Mouse (Mus musculus) ES-Bruce4 (cell line): Measurements from ENCODE around the gene Ifi206. TPM values are rescaled to one million over a fixed set of nuclear protein-coding genes. Genes with fewer than 3 reads are reported as not detected.
A peak's percentile ranks its signal among the peaks of the same experiment; 100 is the strongest.

Experiments used
- H3K27ac ChIP-seq: 2 replicates; pipeline ENCODE4 v1.5.1; 2012; ENCODE audit warnings: low read length, inconsistent platforms; ENCODE audit not compliant: insufficient read depth
- H3K27me3 ChIP-seq: 2 replicates; pipeline ENCODE4 v1.6.1; 2012; ENCODE audit warnings: mild to moderate bottlenecking, low read length, inconsistent platforms; ENCODE audit not compliant: control insufficient read depth, poor library complexity, insufficient read depth, severe bottlenecking
- H3K36me3 ChIP-seq: 2 replicates; pipeline ENCODE4 v1.6.1; 2012; ENCODE audit warnings: inconsistent platforms, mild to moderate bottlenecking, low read length, moderate library complexity; ENCODE audit not compliant: control insufficient read depth, poor library complexity, insufficient read depth, severe bottlenecking
- H3K4me1 ChIP-seq: one replicate; pipeline ENCODE4 v1.8.1; 2011; ENCODE audit warnings: low read length; ENCODE audit not compliant: control insufficient read depth, insufficient read depth
- H3K4me3 ChIP-seq: 2 replicates; pipeline ENCODE4 v1.5.1; 2011; ENCODE audit warnings: low read depth, mild to moderate bottlenecking, low read length
- H3K9ac ChIP-seq: 2 replicates; pipeline ENCODE4 v1.6.1; 2012; ENCODE audit warnings: low read depth, mild to moderate bottlenecking, inconsistent platforms; ENCODE audit not compliant: poor library complexity, severe bottlenecking
- H3K9me3 ChIP-seq: replicated peaks from 2 replicates; pipeline ENCODE4 v1.6.1; 2012; ENCODE audit warnings: mild to moderate bottlenecking, low read length, inconsistent platforms; ENCODE audit not compliant: control insufficient read depth, poor library complexity, insufficient read depth, severe bottlenecking
- CTCF ChIP-seq: IDR thresholded peaks from one replicate; pipeline ENCODE4 v1.8.1; 2011; ENCODE audit warnings: low read depth, low read length
- EP300 ChIP-seq: IDR thresholded peaks from 2 replicates; pipeline ENCODE4 v1.6.1; 2011; ENCODE audit warnings: low read depth, low read length; ENCODE audit not compliant: insufficient read depth
- POLR2A ChIP-seq: IDR thresholded peaks from one replicate; pipeline ENCODE4 v1.8.1; 2011; ENCODE audit warnings: low read length; ENCODE audit not compliant: insufficient read depth
- polyA plus RNA-seq: library from polyadenylated mRNA; stranded (reverse); fragments of >200 nt; gene quantifications from 2 replicates; pipeline ENCODE4 v1.2.4, GENCODE M21; 2011; ENCODE audit warnings: low read depth; ENCODE audit not compliant: missing spikeins, insufficient read depth, insufficient read length

Gene Ifi206
- polyA plus RNA-seq, 1 experiment, result not detected

- Histone ChIP-seq H3K9ac (no peak overlapping the region), H3K4me3 (no peak overlapping the region), H3K9me3 (no peaks in the 10 kb centered on the region), H3K36me3 (peaks cover 18% of the 10 kb centered on the region), H3K27ac (no peak overlapping the region), H3K4me1 (no peaks in the 10 kb centered on the region), H3K27me3 (no peaks in the 10 kb centered on the region)
- no peak for TF ChIP-seq EP300
- no peak for TF ChIP-seq CTCF
- no peak for TF ChIP-seq POLR2A
Measured at GRCm38 (mm10) chr1:173456761-173457160, 34.1 kb downstream of the Ifi206 start.

DNA sequence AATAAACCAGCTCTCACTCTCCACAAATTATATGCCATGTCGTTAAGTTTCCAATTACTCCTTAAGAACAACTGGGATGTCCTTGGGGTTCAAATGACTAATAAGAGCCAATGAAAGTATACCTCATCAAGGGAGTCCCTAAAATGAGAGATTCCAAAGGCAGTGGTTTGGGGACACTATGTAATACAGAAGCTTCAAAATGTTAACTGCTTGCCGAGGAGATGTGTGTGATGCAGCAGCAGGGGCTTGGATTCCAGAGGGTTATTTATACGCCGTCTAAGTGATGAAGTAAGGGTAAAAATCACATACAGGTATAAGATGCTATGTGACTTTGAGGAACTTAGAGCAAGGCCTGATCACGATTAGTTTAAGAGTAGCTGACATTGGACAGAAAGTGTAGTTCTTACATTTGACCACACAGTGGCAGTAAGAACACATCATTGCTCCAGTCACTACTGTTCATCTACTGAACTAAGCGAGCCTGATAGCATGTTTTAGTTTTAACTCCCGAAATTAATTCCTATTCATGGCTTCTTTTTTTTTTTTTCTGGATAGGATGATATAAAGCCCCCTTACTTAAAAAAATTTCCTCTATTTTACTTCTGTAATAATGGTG, 34.6 kb downstream of the Ifi206 start:
- TF ChIP-seq EP300 (no peak), CTCF (peak; percentile 23), POLR2A (no peak)
- Histone ChIP-seq H3K4me3 (no peak overlapping the region), H3K27ac (no peak overlapping the region)

DNA sequence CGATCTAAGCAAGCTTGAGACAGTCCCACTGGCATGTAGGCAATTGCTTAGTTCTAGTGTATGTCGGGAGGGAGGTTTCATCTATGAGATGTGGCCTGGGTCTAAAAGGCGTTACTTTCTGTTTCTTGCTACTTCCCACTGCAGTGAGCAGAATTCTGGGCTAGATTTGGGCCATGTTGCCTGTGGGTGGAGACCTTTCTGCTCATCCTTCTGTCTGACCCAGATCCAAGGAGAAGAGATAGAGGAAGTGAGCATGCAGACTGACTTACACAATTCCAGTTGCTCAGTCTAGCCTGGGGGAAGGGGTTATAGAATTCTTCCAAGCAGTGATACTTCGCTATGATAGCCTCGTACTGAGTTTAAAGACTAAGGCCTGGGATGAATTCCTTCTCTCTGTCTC, 39.2 kb downstream of the Ifi206 start:
- Histone ChIP-seq H3K36me3 (peaks cover 12% of the 10 kb centered on the region), H3K9ac (no peak overlapping the region), H3K9me3 (no peaks in the 10 kb centered on the region), H3K27me3 (no peaks in the 10 kb centered on the region), H3K4me3 (no peak overlapping the region), H3K4me1 (no peaks in the 10 kb centered on the region), H3K27ac (no peak overlapping the region)
- TF ChIP-seq POLR2A (no peak), CTCF (no peak), EP300 (no peak)

More for the DNA sequence above, 34.6 kb downstream of the Ifi206 start:
- Histone ChIP-seq H3K9me3 (no peaks in the 10 kb centered on the region), H3K36me3 (peaks cover 18% of the 10 kb centered on the region), H3K27me3 (no peaks in the 10 kb centered on the region), H3K9ac (no peak overlapping the region), H3K4me1 (no peaks in the 10 kb centered on the region)

DNA sequence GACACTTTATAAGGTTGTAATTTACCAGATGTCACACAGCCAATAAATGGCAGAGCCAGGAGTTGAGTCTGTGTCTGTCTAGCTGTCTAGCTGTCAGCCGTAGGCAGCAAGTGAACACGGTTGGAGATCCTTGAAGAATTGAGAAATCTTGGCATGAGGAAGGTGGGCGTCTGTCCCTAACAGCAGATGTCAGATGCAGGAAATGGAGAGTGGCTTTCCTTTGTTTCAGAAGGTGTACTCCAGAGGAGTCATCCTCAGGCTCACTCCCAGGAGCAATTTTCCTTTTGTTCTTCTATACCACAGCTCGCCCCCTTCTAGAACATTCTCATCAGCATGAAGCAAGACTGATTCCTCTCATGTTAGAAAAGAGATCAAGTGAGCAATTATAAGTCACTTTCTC, 40.2 kb downstream of the Ifi206 start:
- peaks cover 6% of the 10 kb centered on the region for H3K36me3 ChIP-seq
- no peak overlapping the region for H3K27ac ChIP-seq
- no peak overlapping the region for H3K4me3 ChIP-seq
- no peaks in the 10 kb centered on the region for H3K27me3 ChIP-seq
- TF ChIP-seq POLR2A, result no peak
- TF ChIP-seq CTCF, result no peak
- no peak for TF ChIP-seq EP300
- no peaks in the 10 kb centered on the region for H3K9me3 ChIP-seq
- H3K9ac ChIP-seq, result no peak overlapping the region
- H3K4me1 ChIP-seq, result no peaks in the 10 kb centered on the region

DNA sequence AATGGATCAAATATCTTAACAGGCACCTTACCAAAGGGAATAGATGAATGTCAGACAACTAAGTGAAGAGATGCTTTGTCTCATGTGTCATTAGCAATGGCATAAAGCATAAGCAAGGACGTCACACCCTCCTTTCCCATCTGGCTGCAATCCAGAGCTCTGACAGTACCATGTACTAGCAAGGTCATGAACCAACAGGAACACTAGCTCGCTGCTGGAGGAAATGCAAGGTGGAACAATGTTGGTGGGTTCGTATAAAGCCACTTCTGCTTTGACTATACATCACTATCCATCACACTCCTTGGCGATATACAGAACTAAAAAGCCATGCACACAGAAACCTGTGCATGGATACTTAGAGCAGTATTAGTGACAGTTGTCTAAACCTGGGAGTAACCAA, 43.8 kb downstream of the Ifi206 start:
- H3K27ac ChIP-seq, result no peak overlapping the region
- H3K9ac ChIP-seq, result no peak overlapping the region
- H3K4me1 ChIP-seq, result no peaks in the 10 kb centered on the region
- H3K36me3 ChIP-seq, result peaks cover 2% of the 10 kb centered on the region
- H3K27me3 ChIP-seq, result no peaks in the 10 kb centered on the region
- no peak overlapping the region for H3K4me3 ChIP-seq
- TF ChIP-seq EP300 (no peak), POLR2A (no peak), CTCF (no peak)
- H3K9me3 ChIP-seq, result no peaks in the 10 kb centered on the region

GRCm38 (mm10) chr1:173443061-173443460, 47.8 kb downstream of the Ifi206 start:
- Histone ChIP-seq H3K27me3 (no peaks in the 10 kb centered on the region), H3K4me1 (no peaks in the 10 kb centered on the region), H3K9me3 (no peaks in the 10 kb centered on the region), H3K9ac (no peak overlapping the region), H3K27ac (no peak overlapping the region), H3K4me3 (no peak overlapping the region), H3K36me3 (peaks cover 2% of the 10 kb centered on the region)
- TF ChIP-seq EP300, result no peak
- TF ChIP-seq POLR2A, result no peak
- TF ChIP-seq CTCF, result no peak
